ENCODE assay signal across 30 mouse cellular contexts in genomic region chr5:120473361-120473760, GRCm38 (mm10). TPM values are rescaled to one million over a fixed set of nuclear protein-coding genes. Genes with fewer than 3 reads are reported as not detected.
DNase-seq lines count a peak whose midpoint lies in the region; ATAC-seq and TF ChIP-seq lines count a peak whose summit lies in the region.
"Had no signal": no experiment of that assay in that cellular context is flagged by ENCODE, and none has a peak within 500 bp of the region (broad histone marks: within the 10 kb centered on the region; RNA-seq: fewer than 3 reads in every experiment).

No protein-coding gene starts in this region.

- TF ChIP-seq RAD21 in MEL (IDR thresholded peaks at IDR 0.05; ENCODE audit: low read depth, low read length), result no peak

- no peak overlapping the region for H3K4me3 ChIP-seq in liver, adult 2 months (ENCODE audit: insufficient read depth, low read depth, low read length)
- no peak overlapping the region for H3K4me3 ChIP-seq in MEL (ENCODE audit: control insufficient read depth in 1 of 2, insufficient read depth in 1 of 2, low read depth in 2 of 2, low read length in 2 of 2)
- H3K4me3 ChIP-seq: embryonic facial prominence, embryonic 13.5 days; embryonic facial prominence, embryonic 15.5 days; erythroblast, embryonic 14.5 days; forebrain, embryonic 10.5 days; forebrain, embryonic 12.5 days had no signal

- TF ChIP-seq POLR2A in liver, adult 2 months (IDR thresholded peaks at IDR 0.05; ENCODE audit: extremely low read depth, insufficient read depth, low read length), result no peak
- TF ChIP-seq POLR2A in MEL (IDR thresholded peaks at IDR 0.05; ENCODE audit: control insufficient read depth in 1 of 2, insufficient read depth in 1 of 2, low read depth in 1 of 2, low read length in 2 of 2, poor library complexity in 1 of 2), result no peak

- TF ChIP-seq EP300 in MEL (IDR thresholded peaks at IDR 0.05; ENCODE audit: low read depth in 1 of 2, low read length in 2 of 2), result peak; percentile 44 to 77

- H3K36me3 ChIP-seq in liver, adult 2 months (ENCODE audit: control insufficient read depth, insufficient read depth, low read length), result no peaks in the 10 kb centered on the region
- no peaks in the 10 kb centered on the region for H3K36me3 ChIP-seq in MEL (ENCODE audit: control insufficient read depth in 1 of 2, insufficient read depth in 2 of 2, low read length in 2 of 2)
- H3K36me3 ChIP-seq: embryonic facial prominence, embryonic 13.5 days; embryonic facial prominence, embryonic 15.5 days; forebrain, embryonic 10.5 days; forebrain, embryonic 12.5 days; G1E had no signal

- H3K27ac ChIP-seq in liver, adult 2 months (replicated peaks; ENCODE audit: insufficient read depth, low read depth, low read length), result peak overlapping the region; percentile 9; the same call in 1 of the 2 replicates
- H3K27ac ChIP-seq in MEL (ENCODE audit: control insufficient read depth, low read depth, low read length), result no peak overlapping the region
- H3K27ac ChIP-seq: embryonic facial prominence, embryonic 13.5 days; embryonic facial prominence, embryonic 15.5 days; forebrain, embryonic 10.5 days; forebrain, embryonic 12.5 days had no signal

- no peaks in the 10 kb centered on the region for H3K79me2 ChIP-seq in liver, adult 2 months (ENCODE audit: control insufficient read depth, insufficient read depth, low read length)
- H3K79me2 ChIP-seq in MEL (ENCODE audit: control insufficient read depth, insufficient read depth, low read length, poor library complexity), result no peaks in the 10 kb centered on the region

- no peaks in the 10 kb centered on the region for H3K9me3 ChIP-seq in MEL (replicated peaks; ENCODE audit: insufficient read depth, low read length)
- H3K9me3 ChIP-seq: embryonic facial prominence, embryonic 13.5 days; embryonic facial prominence, embryonic 15.5 days; forebrain, embryonic 10.5 days; forebrain, embryonic 12.5 days; G1E had no signal

- ATAC-seq in megakaryocyte-erythroid progenitor cell, adult 5-6 weeks (replicated peaks; ENCODE audit: low FRiP score, low TSS enrichment, poor library complexity, severe bottlenecking), result peak; percentile 45
- ATAC-seq: CD4-positive, CD25-positive, alpha-beta regulatory T cell, adult 4 months; forebrain, embryonic 14.5 days; forebrain, embryonic 16.5 days had no signal

- no peak for DNase-seq in liver, adult 2 months (ENCODE audit: extremely low read depth, low read depth, low spot score)
- DNase-seq in liver, result no peak
- peak; percentile 31 for DNase-seq in MEL (ENCODE audit: low read depth, low spot score)
- DNase-seq in kidney, adult 11 months, result no peak
- DNase-seq: adrenal gland, postnatal 10 days; adrenal gland, postnatal 25 days; B cell, adult 2 months; cerebellum, adult 11 months; cerebellum, adult 18-20 months; cerebellum, adult 8-10 months; cerebellum, adult 9-11 months; cerebellum, postnatal 14 days; cerebellum, postnatal 36 days; embryo, embryonic 11 days had no signal

- no peak for TF ChIP-seq CTCF in liver, adult 2 months (IDR thresholded peaks at IDR 0.05; ENCODE audit: low read depth, low read length)
- TF ChIP-seq CTCF in MEL (IDR thresholded peaks at IDR 0.05 in 2 of 3, conservative IDR thresholded peaks at IDR 0.05 in 1 of 3; ENCODE audit: control insufficient read depth in 1 of 3, insufficient read depth in 1 of 3, low read depth in 2 of 3, low read length in 3 of 3, poor library complexity in 1 of 3, severe bottlenecking in 1 of 3), result no peak

- H3K27me3 ChIP-seq in liver, adult 2 months (ENCODE audit: control insufficient read depth, insufficient read depth, low read length), result no peaks in the 10 kb centered on the region
- no peaks in the 10 kb centered on the region for H3K27me3 ChIP-seq in MEL (ENCODE audit: control insufficient read depth in 1 of 2, insufficient read depth in 2 of 2, low read length in 2 of 2)

- H3K4me1 ChIP-seq in liver, adult 2 months (ENCODE audit: control insufficient read depth, insufficient read depth, low read length), result peaks cover 14% of the 10 kb centered on the region
- H3K4me1 ChIP-seq in MEL (ENCODE audit: control insufficient read depth in 1 of 2, insufficient read depth in 2 of 2, low read length in 2 of 2), result peaks cover 0 to 7% of the 10 kb centered on the region in 2 experiments; a peak in 1 of 4 replicates
- H3K4me1 ChIP-seq: embryonic facial prominence, embryonic 13.5 days; embryonic facial prominence, embryonic 15.5 days had no signal

- WGBS in liver, adult 2 months, result 85% methylated on average over 2 of the region's 2 CpGs

- H3K9ac ChIP-seq in liver, adult 2 months (ENCODE audit: low read depth, low read length), result no peak overlapping the region
- no peak overlapping the region for H3K9ac ChIP-seq in MEL (ENCODE audit: control insufficient read depth, low read depth, low read length, poor library complexity, severe bottlenecking)
- H3K9ac ChIP-seq: embryonic facial prominence, embryonic 13.5 days; embryonic facial prominence, embryonic 15.5 days; forebrain, embryonic 12.5 days had no signal

TF ChIP-seq in MEL, 35 proteins besides CTCF, POLR2A, EP300 and RAD21:
- no peak for TF ChIP-seq POLR2AphosphoS2 (IDR thresholded peaks at IDR 0.05; ENCODE audit: low read length)
- no peak for TF ChIP-seq NRF1 (IDR thresholded peaks at IDR 0.05; ENCODE audit: insufficient read depth, low read depth, low read length, poor library complexity, severe bottlenecking)
- 0 out of 2 replicates have a peak, but pooled peaks have one; percentile 14 for TF ChIP-seq USF1 (IDR thresholded peaks at IDR 0.05; ENCODE audit: low read depth, low read length)
- TF ChIP-seq GABPA (IDR thresholded peaks at IDR 0.05; ENCODE audit: low read depth, low read length), result no peak
- no peak for TF ChIP-seq MAZ (IDR thresholded peaks at IDR 0.05; ENCODE audit: low read depth, low read length)
- no peak for TF ChIP-seq UBTF (IDR thresholded peaks at IDR 0.05; ENCODE audit: borderline replicate concordance, insufficient read depth, low read depth, low read length)
- TF ChIP-seq ZNF384 (IDR thresholded peaks at IDR 0.05; ENCODE audit: low read depth, low read length), result peak; percentile 89
- peak; percentile 18; the same call in 1 of the 2 replicates for TF ChIP-seq ETS1 (IDR thresholded peaks at IDR 0.05; ENCODE audit: low read depth, low read length)
- peak; percentile 41; the same call in 1 of the 2 replicates for TF ChIP-seq GATA1 (IDR thresholded peaks at IDR 0.05; ENCODE audit: low read depth, low read length)
- TF ChIP-seq MXI1 (IDR thresholded peaks at IDR 0.05; ENCODE audit: low read depth, low read length), result peak; percentile 37; the same call in 1 of the 2 replicates
- TF ChIP-seq TCF12 (IDR thresholded peaks at IDR 0.05; ENCODE audit: low read depth, low read length), result peak; percentile 89

RNA-seq across cellular contexts. Expression of gene Sdsl, which starts 0.8 kb away (rescaled TPM):
- 11.7 and 23.2 TPM in 2 replicates for total RNA-seq in liver, adult 2 months (2014; rRNA removed)
- polyA plus RNA-seq in liver, adult 2 months (2012; rRNA removed), result 18.6 and 25.9 TPM in 2 replicates
- 8.2 and 12.1 TPM in 2 replicates for total RNA-seq in MEL (2012; rRNA removed)
- 10 to 100 TPM in 1 of 2 experiments, not detected in 1; 21.0 TPM for polyA plus RNA-seq in MEL (2012; ENCODE audit: insufficient read depth in 1 of 2, insufficient read length in 2 of 2, low read depth in 1 of 2, low replicate concordance in 2 of 2, missing spikeins in 1 of 2)
- 59.5 and 72.1 TPM in 2 replicates for total RNA-seq in megakaryocyte-erythroid progenitor cell, adult 5-6 weeks (2014; fragmentation: Nextera tagmentation)
- 58.5 and 67.3 TPM in 2 replicates for total RNA-seq in megakaryocyte-erythroid progenitor cell, adult 5-6 weeks (2017)
- polyA plus RNA-seq: CD4-positive, CD25-positive, alpha-beta regulatory T cell, adult 4 months; erythroblast, embryonic 14.5 days had no signal

RNA-seq across cellular contexts. Expression of gene Sds, which starts 3.0 kb away (rescaled TPM):
- 410 and 645 TPM in 2 replicates for total RNA-seq in liver, adult 2 months (2014; rRNA removed)
- 648 and 709 TPM in 2 replicates for polyA plus RNA-seq in liver, adult 2 months (2012; rRNA removed)
- not detected in 2 replicates for total RNA-seq in MEL (2012; rRNA removed)
- under 1 TPM in 1 of 2 experiments, not detected in 1; 0.17 TPM for polyA plus RNA-seq in MEL (2012; ENCODE audit: insufficient read depth in 1 of 2, insufficient read length in 2 of 2, low read depth in 1 of 2, low replicate concordance in 2 of 2, missing spikeins in 1 of 2)
- total RNA-seq in megakaryocyte-erythroid progenitor cell, adult 5-6 weeks (2014; fragmentation: Nextera tagmentation), result not detected in 2 replicates
- not detected in 2 replicates for total RNA-seq in megakaryocyte-erythroid progenitor cell, adult 5-6 weeks (2017)
- total RNA-seq: adrenal gland, postnatal 25 days; CH12.LX; common myeloid progenitor, adult 5-6 weeks; G1E had no signal
- polyA plus RNA-seq: brain, embryonic 14.5 days; CD4-positive, CD25-positive, alpha-beta regulatory T cell, adult 4 months; embryonic facial prominence, embryonic 11.5 days; embryonic facial prominence, embryonic 13.5 days; embryonic facial prominence, embryonic 15.5 days; erythroblast, embryonic 14.5 days; forebrain, embryonic 10.5 days; forebrain, embryonic 12.5 days; forebrain, embryonic 14.5 days; forebrain, embryonic 16.5 days; G1E had no signal

RNA-seq across cellular contexts. Expression of gene Plbd2, which starts 30.1 kb away (rescaled TPM):
- total RNA-seq in liver, adult 2 months (2014; rRNA removed), result 18.1 and 28.9 TPM in 2 replicates
- 41.9 and 42.0 TPM in 2 replicates for polyA plus RNA-seq in liver, adult 2 months (2012; rRNA removed)
- 9.2 and 10.1 TPM in 2 replicates for total RNA-seq in MEL (2012; rRNA removed)
- 10 to 100 TPM in 1 of 2 experiments, not detected in 1; 30.5 TPM for polyA plus RNA-seq in MEL (2012; ENCODE audit: insufficient read depth in 1 of 2, insufficient read length in 2 of 2, low read depth in 1 of 2, low replicate concordance in 2 of 2, missing spikeins in 1 of 2)
- total RNA-seq in megakaryocyte-erythroid progenitor cell, adult 5-6 weeks (2014; fragmentation: Nextera tagmentation), result 13.6 and 20.8 TPM in 2 replicates
- total RNA-seq in megakaryocyte-erythroid progenitor cell, adult 5-6 weeks (2017), result 6.3 and 8.7 TPM in 2 replicates

RNA-seq across cellular contexts. Expression of gene Slc8b1, which starts 37.6 kb away (rescaled TPM):
- total RNA-seq in liver, adult 2 months (2014; rRNA removed), result 40.6 and 78.9 TPM in 2 replicates
- polyA plus RNA-seq in liver, adult 2 months (2012; rRNA removed), result 47.6 and 52.4 TPM in 2 replicates
- total RNA-seq in MEL (2012; rRNA removed), result 2.3 and 2.7 TPM in 2 replicates
- polyA plus RNA-seq in MEL (2012; ENCODE audit: insufficient read depth in 1 of 2, insufficient read length in 2 of 2, low read depth in 1 of 2, low replicate concordance in 2 of 2, missing spikeins in 1 of 2), result 1 to 10 TPM in 1 of 2 experiments, not detected in 1; 5.9 TPM
- 0.35 and 1.6 TPM in 2 replicates for total RNA-seq in megakaryocyte-erythroid progenitor cell, adult 5-6 weeks (2014; fragmentation: Nextera tagmentation)
- total RNA-seq in megakaryocyte-erythroid progenitor cell, adult 5-6 weeks (2017), result 0.09 and 1.7 TPM in 2 replicates

RNA-seq across cellular contexts. Expression of gene Lhx5, which starts 41.9 kb away (rescaled TPM):
- total RNA-seq in liver, adult 2 months (2014; rRNA removed), result not detected in 2 replicates
- not detected in 2 replicates for polyA plus RNA-seq in liver, adult 2 months (2012; rRNA removed)
- not detected in 2 replicates for total RNA-seq in MEL (2012; rRNA removed)
- not detected for polyA plus RNA-seq in MEL (2012; ENCODE audit: insufficient read depth in 1 of 2, insufficient read length in 2 of 2, low read depth in 1 of 2, low replicate concordance in 2 of 2, missing spikeins in 1 of 2)
- not detected in 2 replicates for total RNA-seq in megakaryocyte-erythroid progenitor cell, adult 5-6 weeks (2014; fragmentation: Nextera tagmentation)
- total RNA-seq in megakaryocyte-erythroid progenitor cell, adult 5-6 weeks (2017), result not detected in 2 replicates
- total RNA-seq: adrenal gland, adult 2 months; adrenal gland, postnatal 10 days; adrenal gland, postnatal 25 days; adrenal gland, postnatal 4 days; CH12.LX; common myeloid progenitor, adult 5-6 weeks had no signal
- polyA plus RNA-seq: adrenal gland, adult 2 months; CD4-positive, CD25-positive, alpha-beta regulatory T cell, adult 4 months; erythroblast, embryonic 14.5 days; G1E had no signal

Comparison
In these comparisons a context has a peak if more than half of its experiments do, and no peak if none do; other contexts are left out.
1. RNA of gene Sds, which starts 3.0 kb away (total RNA-seq): 410 to 645 TPM in liver, adult 2 months; not detected in MEL and not detected in megakaryocyte-erythroid progenitor cell, adult 5-6 weeks; every median in the first group is over 100 times any median in the second.